Mouse (Mus musculus) E14TG2a.4 (cell line): ENCODE results near the gene Ppef2.

Experiments used
- NANOG ChIP-seq: IDR thresholded peaks from 2 replicates; pipeline ENCODE4 v1.6.1; 2014; ENCODE audit warnings: borderline replicate concordance, low read length, mixed read lengths
- POU5F1 ChIP-seq: IDR thresholded peaks from 2 replicates; pipeline ENCODE4 v1.6.1; 2014; ENCODE audit warnings: low read length, borderline replicate concordance

DNA sequence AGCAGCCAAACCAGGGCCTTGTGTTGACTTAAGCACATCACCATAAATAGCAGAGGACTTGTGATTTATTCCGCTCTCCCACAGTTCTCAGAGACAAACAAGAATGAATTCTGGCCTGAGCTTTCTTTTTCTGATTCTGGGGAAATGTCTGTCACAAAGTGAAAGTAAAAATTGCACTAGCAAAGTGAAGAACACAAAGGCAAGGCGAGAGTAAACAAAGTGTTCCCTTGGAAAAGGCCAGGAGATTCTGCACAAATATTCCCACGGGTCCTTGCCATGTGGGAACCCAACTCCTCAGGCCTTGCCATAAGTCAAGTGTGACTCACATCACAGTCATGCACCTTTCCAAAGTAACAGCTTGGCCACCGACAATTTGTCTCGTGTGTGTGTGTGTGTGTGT is 50.4 kb downstream of the Ppef2 start:
- TF ChIP-seq POU5F1, result no peak
- no peak for TF ChIP-seq NANOG
